Mouse (Mus musculus): ENCODE data around the gene Kremen1.

Kremen1 gene

DNA sequence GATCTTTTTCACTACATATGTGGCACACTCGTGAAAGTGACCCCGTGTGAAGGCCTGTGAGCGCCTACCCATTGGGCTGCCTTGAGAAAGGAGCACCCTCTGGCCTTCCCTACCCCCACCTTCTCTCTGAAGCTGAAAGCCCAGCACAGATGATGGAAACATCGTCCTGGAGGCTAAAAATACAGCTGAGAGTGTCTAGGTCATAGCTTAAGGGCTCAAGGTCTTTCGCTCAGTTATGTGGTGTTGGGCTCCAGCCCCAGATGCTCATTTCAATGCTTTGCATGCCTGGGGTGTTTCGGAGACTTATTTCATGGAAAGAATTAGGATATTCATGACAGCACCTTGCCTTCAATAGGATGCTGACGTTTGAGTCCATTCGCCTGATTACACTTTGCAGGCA lies 4.4 kb upstream of the Kremen1 start:
- DNase-seq (ENCODE audit: low spot score) = no peak

DNA sequence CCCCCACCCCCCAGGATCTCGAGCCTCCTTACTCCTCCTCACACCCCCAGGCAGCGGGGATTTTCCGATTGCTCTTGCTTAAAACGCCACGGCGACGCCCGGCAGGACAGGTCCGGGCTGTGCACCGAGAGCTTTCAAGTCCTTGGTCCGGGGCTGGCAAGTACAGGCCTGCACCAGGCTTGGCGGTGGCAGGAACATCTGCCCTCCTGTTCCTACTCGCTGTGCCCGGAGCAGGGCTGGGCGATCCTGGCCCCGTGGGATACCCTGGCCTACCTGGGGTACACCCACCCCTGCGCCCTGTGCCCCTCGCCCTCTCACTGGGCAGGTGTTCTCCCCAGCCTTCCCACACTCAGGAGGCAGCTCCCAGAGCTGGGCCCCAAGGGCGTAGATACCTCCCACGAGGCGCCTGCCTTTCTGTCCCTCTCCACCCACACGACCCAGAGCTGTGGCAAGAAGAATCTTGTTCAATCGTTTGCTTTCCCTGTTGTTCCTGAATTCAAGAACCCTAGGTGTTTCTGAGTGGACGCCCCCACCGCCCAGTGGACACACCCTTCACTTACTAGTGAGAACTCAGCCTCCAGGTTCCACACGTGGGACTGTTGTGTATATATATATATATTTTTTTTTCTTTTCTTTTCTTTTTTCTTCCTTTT lies 1.8 kb upstream of the Kremen1 start:
- DNase-seq (ENCODE audit: low spot score) = peak; percentile 56

DNA sequence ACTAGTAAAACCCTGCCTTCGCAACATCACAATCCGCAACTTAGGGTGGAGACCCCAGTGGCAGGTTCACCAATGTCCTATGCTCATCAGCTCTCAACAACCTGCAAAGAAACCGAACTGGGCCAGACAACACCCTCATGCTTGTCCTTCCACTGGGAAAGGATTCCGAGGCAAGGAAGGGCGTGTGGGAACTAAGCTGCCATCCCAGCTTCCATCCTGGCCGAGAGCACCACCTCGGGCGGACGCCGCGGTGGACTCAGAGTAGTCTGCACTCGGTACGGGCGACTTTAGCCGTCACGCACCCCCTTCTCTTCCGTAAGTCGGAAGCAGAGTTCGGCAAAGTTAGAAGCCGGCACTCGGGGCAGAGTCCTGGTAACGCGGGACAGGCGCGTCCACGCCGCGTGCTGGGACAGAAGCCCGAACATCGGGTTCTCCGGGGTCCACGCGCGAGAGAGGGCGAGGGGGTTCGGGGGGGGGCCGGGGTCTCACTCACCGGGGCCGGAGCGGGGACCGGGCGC lies 357 bp downstream of the Kremen1 start:
- peak; percentile 31 for DNase-seq (ENCODE audit: low spot score)

DNA sequence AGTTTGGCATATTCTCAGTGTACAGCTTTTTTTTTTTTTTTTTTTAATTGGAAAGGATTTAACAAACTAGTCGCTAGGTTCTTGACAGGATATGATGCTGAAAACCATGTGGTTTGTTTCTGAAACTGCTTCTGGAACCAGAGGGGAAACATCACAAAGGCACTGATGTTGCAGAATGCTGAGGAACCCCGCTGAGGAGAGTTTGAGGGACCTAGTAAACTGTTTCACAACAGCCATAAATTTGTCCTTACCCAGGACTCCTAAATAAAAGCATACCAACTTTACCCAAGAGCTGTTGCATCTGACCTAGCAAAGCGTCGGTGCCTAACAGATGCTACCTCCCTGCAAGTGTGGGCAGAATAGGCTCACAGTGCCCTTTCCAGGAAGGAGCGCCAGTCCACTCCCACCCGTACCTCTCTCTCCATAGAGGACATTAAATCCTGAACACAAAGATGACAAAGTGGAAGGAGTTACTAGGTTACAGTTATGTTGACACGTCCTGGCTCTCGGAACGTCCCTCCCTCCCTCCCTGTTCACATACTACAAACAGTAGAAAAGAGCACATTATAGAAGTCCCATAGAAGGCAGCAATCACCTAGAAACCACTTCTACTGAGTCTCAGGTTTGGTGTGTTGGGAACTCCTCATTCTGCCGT lies 1.3 kb downstream of the Kremen1 start:
- no peak for DNase-seq (ENCODE audit: low spot score)

DNA sequence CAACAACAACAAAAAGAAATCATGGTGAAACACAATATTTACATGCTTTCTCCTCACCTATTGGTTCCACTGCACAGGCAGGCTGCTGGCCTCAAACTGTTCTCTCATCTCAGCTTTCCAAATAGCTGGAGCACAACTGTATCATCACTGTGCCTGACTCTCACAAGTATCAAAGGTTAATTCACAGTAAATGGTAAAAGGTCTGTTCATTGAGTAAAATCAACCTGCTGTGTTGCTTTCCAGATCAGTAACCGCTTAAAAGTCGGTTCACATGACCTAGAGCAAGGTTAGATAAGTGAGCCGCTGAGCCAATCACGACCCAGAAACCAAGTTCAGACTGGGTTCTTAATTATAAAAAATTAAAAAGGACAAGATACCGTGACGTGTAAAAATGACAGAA lies 3.3 kb downstream of the Kremen1 start:
- DNase-seq (ENCODE audit: low spot score) = no peak

DNA sequence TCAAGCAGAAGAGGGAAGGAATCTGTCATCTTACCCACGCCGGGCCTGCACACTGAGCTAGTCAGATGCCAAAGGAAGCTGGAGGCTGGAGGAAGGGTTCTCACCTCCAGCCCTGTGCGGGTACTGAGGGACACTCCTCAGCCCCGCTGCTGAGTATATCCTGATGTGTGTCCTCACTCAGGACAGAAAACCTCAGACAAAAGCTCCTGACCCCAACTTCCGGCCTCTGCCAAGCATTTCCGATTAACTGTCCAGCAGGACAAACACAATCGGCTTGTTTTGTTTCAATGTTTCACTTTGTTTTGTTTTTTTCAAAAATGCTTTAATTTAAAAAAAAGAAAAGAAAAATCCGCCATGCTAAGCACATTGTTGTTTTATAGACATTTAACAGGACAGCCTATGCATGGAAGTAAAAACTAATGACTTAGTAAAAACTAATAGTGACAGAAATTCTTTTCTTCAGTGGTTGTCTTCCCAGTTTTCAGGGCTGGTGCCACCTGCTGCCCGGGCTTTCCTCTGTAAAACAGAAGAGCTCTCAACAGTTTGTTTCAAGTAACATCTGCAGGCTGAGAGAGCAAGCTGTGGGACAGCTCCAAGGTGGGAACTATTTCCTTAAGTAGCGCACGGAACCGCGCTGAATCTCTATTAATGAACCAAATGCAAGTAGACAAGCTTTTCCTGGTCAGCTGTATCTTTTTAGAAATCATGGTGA lies 4.1 kb downstream of the Kremen1 start:
- DNase-seq (ENCODE audit: low spot score) = no peak

DNA sequence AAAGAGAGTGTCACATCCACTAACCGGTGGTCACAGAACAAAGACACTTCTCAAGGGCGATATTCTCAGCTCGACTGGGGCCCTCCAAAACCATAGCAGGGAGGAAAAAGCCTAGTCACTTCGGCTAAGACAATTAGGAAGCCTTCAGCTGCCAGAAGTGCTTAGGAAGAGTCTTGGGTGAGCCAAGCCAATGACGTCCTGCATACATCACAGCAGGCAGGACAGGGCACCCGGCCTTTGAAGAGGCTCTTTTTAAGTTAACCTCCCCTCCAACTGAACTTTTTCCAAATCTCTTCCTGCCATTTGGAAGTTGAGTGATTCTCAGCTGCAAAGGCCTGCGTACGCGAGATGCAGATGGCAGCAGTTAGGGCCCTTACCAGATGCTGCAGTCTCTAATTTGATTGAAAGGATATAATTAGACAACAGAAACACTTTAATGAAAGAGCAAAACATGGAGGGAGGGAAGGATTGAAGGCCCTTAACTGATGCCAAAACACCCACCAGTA lies 5.8 kb downstream of the Kremen1 start:
- DNase-seq (ENCODE audit: low spot score) = no peak

DNA sequence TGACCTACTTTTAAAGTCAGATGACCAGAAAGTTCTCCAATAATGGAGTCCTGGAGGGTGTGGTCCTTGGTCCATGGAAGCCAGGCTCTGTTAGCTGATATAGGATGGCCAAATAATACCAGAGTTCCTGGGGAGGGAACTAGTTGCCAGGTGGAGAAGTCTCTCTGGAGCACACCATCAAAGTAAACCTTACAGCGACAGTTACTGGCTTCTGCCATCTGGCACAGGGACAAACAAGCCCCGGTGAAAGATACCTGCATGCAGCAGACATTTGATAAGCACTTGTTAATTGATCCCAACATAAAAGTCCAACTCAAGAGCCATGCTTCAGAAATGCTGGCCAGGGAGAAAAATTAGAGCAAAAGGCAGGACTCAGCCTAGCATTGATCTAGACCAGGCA lies 7.3 kb downstream of the Kremen1 start:
- no peak for DNase-seq (ENCODE audit: low spot score)

DNA sequence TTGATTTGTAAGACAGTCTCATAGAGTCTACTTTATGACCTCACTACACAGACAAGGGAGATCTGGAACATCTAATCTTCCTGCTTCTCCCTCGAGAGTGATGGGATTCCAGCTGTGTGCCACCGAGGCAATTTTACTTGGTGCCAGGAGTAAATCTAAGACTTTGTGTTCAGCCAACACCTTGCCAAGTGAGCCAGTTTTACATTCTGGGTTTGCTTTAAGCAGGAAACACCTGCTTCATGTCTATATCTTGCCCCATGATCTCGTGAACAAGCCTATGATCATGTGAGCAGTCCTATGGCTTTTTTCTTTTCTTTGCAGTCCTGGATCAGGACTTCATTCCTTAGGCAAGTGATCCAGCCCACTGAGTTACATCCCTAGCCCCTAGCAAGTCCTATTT lies 7.8 kb downstream of the Kremen1 start:
- no peak for DNase-seq (ENCODE audit: low spot score)

DNA sequence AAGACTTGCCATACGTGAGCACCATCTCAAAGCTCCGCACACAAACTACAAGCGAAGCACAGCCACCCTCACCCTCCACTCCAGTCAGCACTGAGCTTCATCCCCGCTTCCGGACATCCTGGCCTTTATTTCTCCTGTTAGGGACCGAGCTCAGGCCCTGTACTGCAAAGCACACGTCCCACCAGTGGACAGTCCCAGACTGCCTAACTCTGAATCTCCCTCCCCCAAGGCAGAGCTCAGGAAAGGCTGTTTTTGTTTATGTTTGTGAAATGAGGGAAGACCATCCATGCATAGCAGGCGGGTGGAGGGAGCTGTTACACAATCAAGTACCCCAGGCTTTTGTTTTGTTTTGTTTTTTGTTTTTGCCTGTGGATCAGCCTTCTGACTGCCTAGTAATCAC lies 8.6 kb downstream of the Kremen1 start:
- no peak for DNase-seq (ENCODE audit: low spot score)

DNA sequence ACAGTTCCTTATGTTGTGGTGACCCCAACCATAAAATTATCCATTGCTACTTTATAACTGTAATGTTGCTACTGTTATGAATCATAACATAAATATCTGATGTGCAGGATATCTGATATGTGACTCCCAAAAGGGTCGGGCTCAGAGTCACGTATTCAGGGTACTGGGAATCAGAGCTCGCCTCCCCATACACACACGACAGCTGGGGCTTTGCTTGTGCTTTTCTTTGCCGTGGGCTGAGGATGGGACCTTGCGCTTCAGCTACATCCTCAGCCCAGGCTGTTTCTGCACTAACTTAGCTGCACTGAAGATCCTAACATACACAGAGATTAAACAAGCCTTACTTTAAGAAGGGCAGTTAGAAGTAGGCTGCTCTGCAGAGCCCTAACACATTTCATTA lies 10.2 kb downstream of the Kremen1 start:
- no peak for DNase-seq (ENCODE audit: low spot score)

DNA sequence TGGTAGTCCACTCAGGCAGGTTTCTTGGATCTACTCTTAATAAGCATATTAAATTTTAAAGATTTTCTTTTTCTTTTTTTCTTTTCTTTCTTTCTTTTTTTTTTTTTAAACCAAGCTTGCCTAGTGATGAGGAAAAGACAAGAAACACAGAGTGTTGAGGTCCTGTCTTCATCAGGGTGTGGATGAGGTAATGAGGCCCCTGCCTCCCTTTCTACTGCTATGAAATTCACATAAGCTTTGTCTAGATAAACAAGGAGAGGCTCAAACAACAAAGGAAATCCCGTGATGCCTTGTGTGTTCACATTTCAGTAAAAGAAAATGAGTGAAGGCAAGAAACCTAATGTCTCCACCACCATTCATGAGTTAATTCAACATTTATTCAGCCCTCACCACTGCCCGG lies 13.2 kb downstream of the Kremen1 start:
- no peak for DNase-seq (ENCODE audit: low spot score)

DNA sequence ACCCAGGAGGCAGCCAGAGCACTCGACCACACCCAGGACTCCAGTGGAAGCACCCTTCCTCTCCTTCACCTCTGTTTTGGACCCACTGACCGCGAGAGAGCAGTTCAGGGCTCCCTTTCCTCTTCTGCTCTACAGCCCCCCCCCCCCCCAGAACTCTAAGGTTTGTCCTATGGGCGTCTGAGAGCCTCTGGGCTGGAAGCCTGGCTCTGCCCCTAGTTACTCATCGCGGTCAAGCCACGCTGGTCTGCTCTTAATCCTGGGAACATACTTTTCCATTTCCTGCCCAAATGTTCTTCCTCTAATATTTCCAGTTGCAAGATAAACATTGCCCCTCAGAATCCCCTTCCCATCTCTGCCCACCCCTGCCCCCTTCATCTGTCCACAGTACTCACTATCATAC lies 15.9 kb downstream of the Kremen1 start:
- no peak for DNase-seq (ENCODE audit: low spot score)

DNA sequence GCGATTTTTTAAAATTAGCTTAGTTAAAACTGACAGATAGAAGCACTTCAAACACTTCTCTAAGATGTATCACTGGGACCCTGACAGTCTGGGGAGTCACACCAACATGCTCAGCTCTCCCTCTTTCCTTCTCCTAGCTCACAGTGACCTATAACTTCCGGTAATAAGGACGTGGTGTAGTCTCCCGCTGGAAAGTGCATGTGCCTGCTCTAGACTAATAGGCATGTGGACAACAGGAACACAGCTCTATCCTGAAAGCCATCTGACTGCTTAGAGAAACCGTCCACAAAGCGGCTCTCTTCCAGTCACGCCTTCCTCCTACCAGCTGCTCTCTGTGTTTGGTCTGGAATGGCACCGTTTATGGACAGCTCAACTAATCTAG lies 16.6 kb downstream of the Kremen1 start:
- DNase-seq (ENCODE audit: low spot score) = no peak

DNA sequence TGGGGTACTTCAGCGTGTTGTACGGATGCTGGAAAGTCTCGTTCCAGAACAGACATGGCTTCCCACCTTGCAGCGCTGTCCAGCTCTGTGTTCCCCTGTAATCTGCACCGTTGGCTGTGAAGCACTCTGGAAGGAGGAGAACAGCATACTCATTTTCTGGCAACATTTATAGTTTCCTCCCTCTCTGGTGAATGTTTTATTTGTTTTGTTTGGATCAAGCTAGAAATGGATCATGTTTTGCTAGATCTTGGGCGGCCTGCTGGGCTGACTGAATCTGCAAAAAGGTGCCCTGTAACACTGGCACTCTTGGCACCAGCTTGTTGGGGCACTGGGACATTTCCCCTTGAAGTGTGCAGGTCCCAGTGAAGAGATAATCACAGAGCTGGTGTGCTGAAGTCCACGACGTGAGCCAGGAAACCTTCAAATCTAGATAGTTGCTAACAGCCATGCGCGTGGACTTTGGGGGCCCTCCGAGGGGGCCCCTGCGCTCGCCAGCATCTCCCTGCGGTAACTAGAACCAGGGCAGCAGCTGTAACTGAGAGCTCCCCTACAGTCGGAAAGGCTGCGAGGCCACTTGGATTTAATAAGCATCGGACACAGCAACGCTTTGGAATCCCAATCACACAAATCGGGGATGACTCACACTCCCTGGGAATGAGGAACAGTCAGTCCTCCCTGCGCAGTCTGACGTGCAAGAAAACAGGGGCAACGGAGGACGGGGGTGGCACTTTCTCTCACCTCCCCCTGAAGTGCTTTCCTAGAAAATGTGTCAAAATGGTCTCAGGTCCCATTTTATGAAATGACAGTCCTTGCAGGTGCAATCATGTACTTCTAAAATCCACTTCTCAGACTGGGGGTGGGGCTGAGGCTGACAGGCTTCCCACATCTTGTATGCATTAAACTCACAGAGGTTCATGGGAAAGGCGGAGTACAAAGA lies 17.3 kb downstream of the Kremen1 start:
- DNase-seq (ENCODE audit: low spot score) = peak; percentile 43

DNA sequence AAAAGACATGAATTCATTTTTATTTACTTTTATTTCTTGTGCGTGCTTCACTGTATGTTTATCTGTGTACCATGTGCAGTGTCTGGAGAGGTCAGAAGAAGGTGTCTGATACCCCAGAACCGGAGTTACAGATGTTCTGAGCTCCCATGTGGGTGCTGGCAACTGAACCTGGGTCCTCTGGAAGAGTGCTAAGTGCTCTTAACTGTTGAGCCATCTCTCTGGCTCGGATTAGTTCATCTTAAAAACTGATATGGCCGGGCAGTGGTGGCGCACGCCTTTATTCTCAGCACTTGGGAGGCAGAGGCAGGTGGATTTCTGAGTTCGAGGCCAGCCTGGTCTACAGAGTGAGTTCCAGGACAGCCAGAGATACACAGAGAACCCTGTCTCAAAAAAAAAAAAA lies 18.1 kb downstream of the Kremen1 start:
- no peak for DNase-seq (ENCODE audit: low spot score)

DNA sequence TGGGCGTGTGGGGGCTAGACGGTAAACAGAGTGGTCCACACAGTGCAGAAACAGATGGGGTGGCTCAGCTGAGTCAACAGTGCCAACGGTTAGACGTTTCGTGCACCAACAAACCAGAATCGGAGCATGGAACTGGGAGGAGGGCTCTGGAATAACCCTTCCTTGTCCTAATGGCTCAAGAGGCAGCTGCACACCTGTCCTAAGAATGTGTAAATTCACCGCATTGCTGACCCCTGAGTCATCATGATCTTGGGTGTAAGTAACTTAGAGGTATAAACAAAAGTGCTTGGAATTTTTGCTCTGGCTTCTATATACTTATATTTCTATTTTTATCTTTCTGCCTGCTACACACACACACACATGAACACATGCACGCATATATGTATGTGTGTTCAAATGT lies 19.2 kb downstream of the Kremen1 start:
- DNase-seq (ENCODE audit: low spot score) = no peak

DNA sequence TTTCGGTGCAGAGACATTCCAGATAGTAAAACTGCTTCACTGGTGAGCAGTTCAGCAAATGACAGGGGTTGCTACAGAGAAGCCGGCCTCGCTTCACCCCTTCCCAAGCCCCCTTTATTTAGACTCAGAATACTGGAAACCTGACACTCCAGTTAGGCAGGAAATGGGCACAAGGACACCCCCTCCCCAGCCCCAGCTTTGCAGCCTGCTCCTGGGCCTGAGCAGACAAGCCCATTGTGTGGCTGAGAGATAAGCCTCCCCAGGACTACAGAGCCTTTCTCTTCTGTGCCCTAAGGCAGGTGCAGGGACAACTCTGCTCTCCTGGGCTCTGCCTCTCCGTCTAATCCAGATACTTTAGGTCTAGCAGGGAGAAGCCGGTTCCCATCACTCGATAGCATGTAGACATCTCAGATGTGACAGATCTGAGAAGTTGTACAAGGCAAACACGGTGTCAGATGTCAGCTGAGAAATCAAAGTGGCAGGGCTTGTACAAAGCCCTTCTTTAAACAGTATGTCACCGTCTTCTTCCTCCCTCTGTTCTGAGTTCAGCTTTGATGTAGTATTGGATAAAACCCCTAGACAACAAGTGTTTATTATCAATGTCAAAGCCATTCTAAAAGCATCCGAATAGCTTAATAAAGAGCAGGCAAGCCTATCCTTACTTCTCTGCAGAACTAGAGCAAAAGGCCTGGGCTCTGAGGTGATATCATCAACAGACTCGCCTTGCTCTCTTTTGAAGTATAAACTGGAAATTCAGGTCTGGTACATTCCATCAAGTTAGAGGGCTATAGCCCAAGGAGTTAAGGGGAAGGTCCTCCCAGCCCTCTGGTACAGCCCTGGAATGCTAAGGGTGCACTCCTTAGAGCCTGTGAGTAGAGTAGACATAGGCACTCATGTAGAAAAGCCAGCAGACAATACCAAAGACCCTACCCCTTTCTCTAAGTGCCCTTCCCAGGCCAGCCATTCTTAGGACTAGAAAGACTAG lies 21.4 kb downstream of the Kremen1 start:
- peak; percentile 29 for DNase-seq (ENCODE audit: low spot score)

DNA sequence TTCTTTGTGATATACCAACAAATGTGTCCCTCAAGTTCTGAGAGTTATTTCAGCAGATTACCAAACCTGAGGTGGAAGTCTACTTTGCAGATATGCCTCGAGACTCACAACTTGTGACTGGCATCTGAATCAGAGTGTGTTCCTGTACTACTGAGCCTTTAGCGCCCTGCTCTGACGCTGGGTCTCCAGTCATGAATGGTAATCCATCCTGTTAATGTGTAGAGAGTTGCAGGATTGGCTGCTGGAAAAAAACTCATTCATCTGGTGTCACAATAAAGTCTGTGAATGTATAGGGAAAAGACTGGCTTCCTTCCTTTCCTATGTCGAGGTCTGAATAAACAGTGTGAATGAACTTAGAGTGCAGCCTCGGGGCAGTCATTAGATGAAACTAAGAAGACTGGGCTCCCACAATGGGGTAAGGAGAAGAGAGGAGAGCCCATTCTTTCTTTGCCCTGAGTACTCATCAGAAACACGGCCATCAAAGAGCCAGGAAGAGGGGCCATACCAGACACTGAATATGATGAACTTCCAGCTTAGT lies 41.4 kb downstream of the Kremen1 start:
- DNase-seq (ENCODE audit: low spot score) = no peak

DNA sequence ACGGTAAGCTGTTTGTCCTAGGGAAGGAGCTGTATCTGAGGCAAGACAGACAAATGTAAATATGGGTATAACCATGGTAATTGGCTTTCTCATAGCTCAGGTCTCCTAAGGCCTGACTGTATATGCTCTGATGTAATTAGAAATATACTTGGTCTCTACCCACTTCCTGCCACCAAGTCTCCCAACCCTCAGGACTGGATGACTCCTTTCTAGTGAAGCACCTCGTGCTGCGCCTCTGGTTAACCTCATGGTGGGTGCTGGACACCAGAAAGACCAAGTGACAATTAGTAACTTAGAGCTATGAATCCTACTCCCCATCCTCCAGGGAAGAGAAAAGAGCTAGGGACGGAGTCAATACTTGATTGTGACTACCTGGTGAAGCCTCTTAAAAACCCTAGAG lies 42.0 kb downstream of the Kremen1 start:
- DNase-seq (ENCODE audit: low spot score) = no peak

All from urinary bladder, postnatal 25 days (tissue).